In genomic region chr11:35307992-35308391, GRCm38 (mm10) we compare ENCODE assay signal across 30 mouse cellular contexts.
DNase-seq lines count a peak whose midpoint lies in the region; ATAC-seq and TF ChIP-seq lines count a peak whose summit lies in the region.
"Had no signal": no experiment of that assay in that cellular context is flagged by ENCODE, and none has a peak within 500 bp of the region (broad histone marks: within the 10 kb centered on the region; RNA-seq: fewer than 3 reads in every experiment).

No protein-coding gene starts in this region.

- no peaks in the 10 kb centered on the region for H3K27me3 ChIP-seq in embryonic facial prominence, embryonic 12.5 days
- peaks cover 6% of the 10 kb centered on the region; the same call in 1 of the 2 replicates for H3K27me3 ChIP-seq in embryonic facial prominence, embryonic 10.5 days (replicated peaks; ENCODE audit: low read depth, poor library complexity, severe bottlenecking)
- 0 out of 2 replicates have a peak, but pooled peaks cover 3% of the 10 kb centered on the region for H3K27me3 ChIP-seq in kidney, postnatal 0 days (ENCODE audit: insufficient read depth, low read length)
- H3K27me3 ChIP-seq: CH12.LX; embryonic facial prominence, embryonic 13.5 days; heart, embryonic 13.5 days; hindbrain, embryonic 15.5 days; limb, embryonic 15.5 days; liver, embryonic 13.5 days; megakaryocyte, embryonic 14.5 days had no signal

- H3K4me2 ChIP-seq in embryonic facial prominence, embryonic 12.5 days (replicated peaks), result no peak overlapping the region
- no peak overlapping the region for H3K4me2 ChIP-seq in kidney, postnatal 0 days (ENCODE audit: low read length)
- H3K4me2 ChIP-seq: embryonic facial prominence, embryonic 13.5 days; heart, embryonic 13.5 days; hindbrain, embryonic 15.5 days; limb, embryonic 15.5 days; liver, embryonic 13.5 days; midbrain, embryonic 12.5 days; neural tube, embryonic 13.5 days had no signal

- no peak overlapping the region for H3K9ac ChIP-seq in embryonic facial prominence, embryonic 12.5 days
- H3K9ac ChIP-seq in kidney, postnatal 0 days (ENCODE audit: low read depth, low read length), result no peak overlapping the region
- H3K9ac ChIP-seq: embryonic facial prominence, embryonic 13.5 days; forebrain, postnatal 0 days; heart, embryonic 13.5 days; hindbrain, embryonic 15.5 days; limb, embryonic 15.5 days; liver, embryonic 13.5 days; midbrain, embryonic 12.5 days; neural tube, embryonic 13.5 days had no signal

- no peaks in the 10 kb centered on the region for H3K36me3 ChIP-seq in embryonic facial prominence, embryonic 12.5 days
- no peaks in the 10 kb centered on the region for H3K36me3 ChIP-seq in embryonic facial prominence, embryonic 10.5 days (replicated peaks)
- H3K36me3 ChIP-seq in kidney, postnatal 0 days (ENCODE audit: insufficient read depth, low read length), result no peaks in the 10 kb centered on the region
- H3K36me3 ChIP-seq: heart, embryonic 13.5 days; hindbrain, embryonic 10.5 days; hindbrain, embryonic 15.5 days; limb, embryonic 15.5 days; liver, embryonic 13.5 days; midbrain, embryonic 12.5 days; neural tube, embryonic 13.5 days had no signal

- peaks cover 12% of the 10 kb centered on the region; the same call in 1 of the 2 replicates for H3K4me1 ChIP-seq in embryonic facial prominence, embryonic 12.5 days
- H3K4me1 ChIP-seq in embryonic facial prominence, embryonic 10.5 days, result peaks cover 18% of the 10 kb centered on the region
- H3K4me1 ChIP-seq in kidney, postnatal 0 days (replicated peaks; ENCODE audit: insufficient read depth, low read length), result peaks cover 13% of the 10 kb centered on the region; the same call in 1 of the 2 replicates
- H3K4me1 ChIP-seq: liver, embryonic 13.5 days; megakaryocyte, embryonic 14.5 days had no signal

- no peaks in the 10 kb centered on the region for H3K9me3 ChIP-seq in embryonic facial prominence, embryonic 12.5 days
- H3K9me3 ChIP-seq in embryonic facial prominence, embryonic 10.5 days, result no peaks in the 10 kb centered on the region
- H3K9me3 ChIP-seq in kidney, postnatal 0 days (replicated peaks; ENCODE audit: low read length), result no peaks in the 10 kb centered on the region
- H3K9me3 ChIP-seq: embryonic facial prominence, embryonic 13.5 days; heart, embryonic 13.5 days; hindbrain, embryonic 10.5 days; hindbrain, embryonic 15.5 days; limb, embryonic 15.5 days; liver, embryonic 13.5 days; midbrain, embryonic 12.5 days; neural tube, embryonic 13.5 days had no signal

- H3K27ac ChIP-seq in embryonic facial prominence, embryonic 12.5 days, result 0 out of 2 replicates have a peak overlapping the region, but pooled peaks have one; percentile 36
- no peak overlapping the region for H3K27ac ChIP-seq in embryonic facial prominence, embryonic 10.5 days (replicated peaks)
- H3K27ac ChIP-seq in kidney, postnatal 0 days, result no peak overlapping the region
- H3K27ac ChIP-seq: embryonic facial prominence, embryonic 13.5 days; heart, embryonic 13.5 days; hindbrain, embryonic 10.5 days; hindbrain, embryonic 15.5 days; limb, embryonic 15.5 days; liver, embryonic 13.5 days; midbrain, embryonic 12.5 days; neural tube, embryonic 13.5 days; stomach, postnatal 0 days had no signal

- DNase-seq in cerebellum, adult 11-12 months, result peak; percentile 61
- DNase-seq in cerebellum, postnatal 4 days (ENCODE audit: low spot score in 2 of 2), result no peak
- DNase-seq in embryonic facial prominence, embryonic 10.5 days (ENCODE audit: low spot score), result no peak
- DNase-seq in kidney, postnatal 0 days (ENCODE audit: low spot score), result peak; percentile 91
- no peak for DNase-seq in kidney, postnatal 25 days
- DNase-seq in fat pad, adult 2 months (ENCODE audit: extremely low read depth, low read depth, low spot score), result peak; percentile 90
- no peak for DNase-seq in thymus, postnatal 14 days
- DNase-seq: adrenal gland, adult 2 months; forebrain, postnatal 0 days; heart, postnatal 10 days; liver, embryonic 13.5 days; lung, adult 18-20 months; lung, postnatal 4 days; right cerebral cortex, postnatal 4 days; thymus, adult 18-20 months; thymus, postnatal 36 days had no signal

- 63% methylated on average over 4 of the region's 4 CpGs for WGBS in embryonic facial prominence, embryonic 12.5 days
- 84% methylated on average over 4 of the region's 4 CpGs for WGBS in embryonic facial prominence, embryonic 10.5 days
- 35% methylated on average over 4 of the region's 4 CpGs for WGBS in kidney, postnatal 0 days

- no peak for ATAC-seq in embryonic facial prominence, embryonic 12.5 days (ENCODE audit: insufficient number of reproducible peaks, insufficient read depth, low FRiP score, low TSS enrichment)
- ATAC-seq in kidney, postnatal 0 days (replicated peaks; ENCODE audit: low FRiP score, low read depth), result peak; percentile 53; the same call in 1 of the 2 replicates
- ATAC-seq: activated CD4-positive, CD25-positive, alpha-beta regulatory T cell, adult 4 months; forebrain, postnatal 0 days; inflammation-experienced regulatory T-cells, adult 6 months; lung, postnatal 0 days had no signal

- TF ChIP-seq CTCF in kidney, postnatal 0 days (IDR thresholded peaks at IDR 0.05; ENCODE audit: low read depth), result no peak

- no peak overlapping the region for H3K4me3 ChIP-seq in embryonic facial prominence, embryonic 12.5 days
- H3K4me3 ChIP-seq in embryonic facial prominence, embryonic 10.5 days, result no peak overlapping the region
- no peak overlapping the region for H3K4me3 ChIP-seq in kidney, postnatal 0 days (replicated peaks; ENCODE audit: low read depth, low read length)
- H3K4me3 ChIP-seq: embryonic facial prominence, embryonic 13.5 days; heart, embryonic 13.5 days; hindbrain, embryonic 10.5 days; hindbrain, embryonic 15.5 days; limb, embryonic 15.5 days; liver, embryonic 13.5 days; megakaryocyte, embryonic 14.5 days; midbrain, embryonic 12.5 days; neural tube, embryonic 13.5 days had no signal

Comparison
In these comparisons a context has a peak if more than half of its experiments do, and no peak if none do; other contexts are left out.
1. DNase-seq: peak in cerebellum, adult 11-12 months (single experiment), kidney, postnatal 0 days (single experiment) and fat pad, adult 2 months (single experiment); none in cerebellum, postnatal 4 days (0 of 2), embryonic facial prominence, embryonic 10.5 days (single experiment), kidney, postnatal 25 days (0 of 2) and thymus, postnatal 14 days (single experiment).